Mouse (Mus musculus) MEL (cell line): ENCODE measurements around the gene Gm20388.

ENCODE experiments used
- CTCF ChIP-seq, 3 experiments: IDR thresholded peaks in 2 of 3; conservative IDR thresholded peaks in 1 of 3; 2 replicates each; pipeline ENCODE4 v1.5.1; 2011 to 2012; ENCODE audit warnings: low read length in 3 of 3, low read depth in 2 of 3, mild to moderate bottlenecking in 2 of 3, improper control_type of control experiment in 1 of 3, inconsistent platforms in 1 of 3, mixed read lengths in 1 of 3, moderate library complexity in 1 of 3; ENCODE audit not compliant: control insufficient read depth in 1 of 3, insufficient read depth in 1 of 3, poor library complexity in 1 of 3, severe bottlenecking in 1 of 3
- EP300 ChIP-seq, 2 experiments: IDR thresholded peaks; 2 replicates each; pipeline ENCODE4 v1.6.1; 2011; ENCODE audit warnings: improper control_type of control experiment in 2 of 2, low read length in 2 of 2, low read depth in 1 of 2, mild to moderate bottlenecking in 1 of 2
- HCFC1 ChIP-seq: IDR thresholded peaks from 2 replicates; pipeline ENCODE4 v1.6.1; 2012; ENCODE audit warnings: low read depth, mild to moderate bottlenecking, inconsistent platforms, low read length, improper control_type of control experiment, moderate library complexity
- MAX ChIP-seq: IDR thresholded peaks from 2 replicates; pipeline ENCODE4 v1.6.1; 2011; ENCODE audit warnings: low read length, improper control_type of control experiment
- POLR2A ChIP-seq, 2 experiments: IDR thresholded peaks; 2 replicates each; pipeline ENCODE4 v1.6.1; 2011 to 2012; ENCODE audit warnings: low read length in 2 of 2, mild to moderate bottlenecking in 2 of 2, control low read depth in 1 of 2, improper control_type of control experiment in 1 of 2, low read depth in 1 of 2, moderate library complexity in 1 of 2; ENCODE audit not compliant: control insufficient read depth in 1 of 2, insufficient read depth in 1 of 2, poor library complexity in 1 of 2

GRCm38 (mm10) chr8:123874324-123874723, 3963.7 kb downstream of the Gm20388 start:
- TF ChIP-seq CTCF (IDR thresholded peaks at IDR 0.05 in 2 of 3, conservative IDR thresholded peaks at IDR 0.05 in 1 of 3; ENCODE audit: control insufficient read depth in 1 of 3, insufficient read depth in 1 of 3, low read depth in 2 of 3, low read length in 3 of 3, poor library complexity in 1 of 3, severe bottlenecking in 1 of 3): no peak
- no peak for TF ChIP-seq POLR2A (IDR thresholded peaks at IDR 0.05; ENCODE audit: control insufficient read depth in 1 of 2, insufficient read depth in 1 of 2, low read depth in 1 of 2, low read length in 2 of 2, poor library complexity in 1 of 2)
- TF ChIP-seq HCFC1: no peak
- no peak for TF ChIP-seq EP300 (IDR thresholded peaks at IDR 0.05; ENCODE audit: low read depth in 1 of 2, low read length in 2 of 2)
- TF ChIP-seq MAX: no peak
